25 mouse cellular contexts compared by ENCODE assay signal in the genomic region with DNA sequence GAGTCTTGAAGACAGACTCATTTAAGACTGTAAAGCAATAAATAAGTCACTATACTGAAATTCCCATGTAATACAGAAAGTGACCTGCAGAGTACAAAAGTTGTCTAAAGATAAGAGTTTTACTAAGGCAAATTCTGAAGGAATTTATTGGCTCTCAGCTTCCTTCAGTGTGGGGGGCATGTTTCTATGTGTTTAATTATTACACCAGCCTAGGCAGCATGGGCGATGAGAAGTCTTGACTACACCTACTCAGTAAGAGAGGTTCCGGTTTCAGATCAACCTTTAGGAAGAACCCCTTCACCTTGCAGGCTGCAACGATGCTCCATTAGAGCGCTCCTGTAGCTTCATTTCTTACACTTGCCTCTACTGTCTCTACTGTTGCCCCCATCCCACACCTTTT. TPM values are rescaled to one million over a fixed set of nuclear protein-coding genes. Genes with fewer than 3 reads are reported as not detected.
"Had no signal": no experiment of that assay in that cellular context is flagged by ENCODE, and none has a peak within 500 bp of the region (broad histone marks: within the 10 kb centered on the region; RNA-seq: fewer than 3 reads in every experiment).

No protein-coding gene starts in this region.

- H3K36me3 ChIP-seq: heart, embryonic 10.5 days; heart, embryonic 12.5 days; hindbrain, embryonic 13.5 days; hindbrain, embryonic 15.5 days; limb, embryonic 13.5 days; limb, embryonic 15.5 days; liver, embryonic 12.5 days had no signal

- DNase-seq: gastrocnemius, postnatal 14 days; gastrocnemius, postnatal 36 days; heart, adult 11 months; heart, postnatal 14 days; heart, postnatal 36 days; kidney, adult 18-20 months; kidney, adult 8-10 months; kidney, postnatal 10 days; kidney, postnatal 25 days; layer of hippocampus, adult 9-11 months; layer of hippocampus, postnatal 36 days; left cerebral cortex, postnatal 4 days had no signal

- H3K27ac ChIP-seq: heart, embryonic 10.5 days; hindbrain, embryonic 13.5 days; hindbrain, embryonic 15.5 days; hindbrain, postnatal 0 days; limb, embryonic 13.5 days; limb, embryonic 15.5 days; liver, embryonic 12.5 days; liver, embryonic 14.5 days had no signal

- H3K9ac ChIP-seq: heart, embryonic 12.5 days; hindbrain, embryonic 13.5 days; hindbrain, embryonic 15.5 days; limb, embryonic 13.5 days; limb, embryonic 15.5 days; liver, embryonic 12.5 days; liver, embryonic 14.5 days had no signal

- H3K4me3 ChIP-seq: heart, embryonic 10.5 days; heart, embryonic 12.5 days; hindbrain, embryonic 13.5 days; hindbrain, embryonic 15.5 days; limb, embryonic 13.5 days; limb, embryonic 15.5 days; liver, embryonic 12.5 days had no signal

- H3K27me3 ChIP-seq: heart, embryonic 12.5 days; hindbrain, embryonic 13.5 days; hindbrain, embryonic 15.5 days; limb, embryonic 13.5 days; limb, embryonic 15.5 days; liver, embryonic 12.5 days had no signal

- H3K4me1 ChIP-seq: heart, embryonic 10.5 days; heart, embryonic 12.5 days; hindbrain, embryonic 13.5 days; hindbrain, embryonic 15.5 days; limb, embryonic 15.5 days; liver, embryonic 12.5 days had no signal

RNA-seq across cellular contexts. Expression of gene Aspn, which starts 13.6 kb away (rescaled TPM):
- total RNA-seq: hematopoietic stem cell, adult 5-6 weeks had no signal
- polyA plus RNA-seq: liver, adult 2 months had no signal

RNA-seq across cellular contexts. Expression of gene Tes3-ps, which starts 37.5 kb away (rescaled TPM):
- polyA plus RNA-seq: gonadal fat pad, adult 2 months had no signal

RNA-seq across cellular contexts. Expression of gene Omd, which starts 51.6 kb away (rescaled TPM):
- total RNA-seq: hematopoietic stem cell, adult 5-6 weeks had no signal
- polyA plus RNA-seq: large intestine, adult 2 months; liver, adult 2 months had no signal
